Mouse (Mus musculus) brain, embryonic 18.5 days (tissue): ENCODE measurements around the gene Rab40c.

Experiments
- DNase-seq: peaks from one replicate; pipeline ENCODE4 v3.0.0-alpha.2; 2012; ENCODE audit warnings: low read depth, low spot score

Rab40c gene

DNA sequence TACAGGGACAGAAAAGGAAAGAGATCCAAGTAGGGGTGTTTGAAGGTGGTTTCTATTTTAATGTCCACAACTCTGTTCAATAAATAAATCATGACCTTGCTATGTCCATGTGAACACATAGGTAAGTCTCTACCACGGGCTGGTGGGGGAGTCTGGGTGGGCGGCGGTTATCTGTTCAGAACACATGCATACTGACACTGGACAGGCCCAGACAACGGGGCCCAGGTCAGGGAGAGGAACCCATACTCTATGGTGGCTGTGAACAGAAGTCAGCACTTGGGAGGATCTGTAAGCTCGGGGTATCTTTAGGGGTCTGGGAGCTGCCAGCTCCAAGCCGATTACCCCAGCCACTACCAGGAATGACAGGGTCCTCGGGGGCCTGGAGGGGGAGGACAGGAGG, 26.8 kb upstream of the Rab40c start:
- no peak for DNase-seq

DNA sequence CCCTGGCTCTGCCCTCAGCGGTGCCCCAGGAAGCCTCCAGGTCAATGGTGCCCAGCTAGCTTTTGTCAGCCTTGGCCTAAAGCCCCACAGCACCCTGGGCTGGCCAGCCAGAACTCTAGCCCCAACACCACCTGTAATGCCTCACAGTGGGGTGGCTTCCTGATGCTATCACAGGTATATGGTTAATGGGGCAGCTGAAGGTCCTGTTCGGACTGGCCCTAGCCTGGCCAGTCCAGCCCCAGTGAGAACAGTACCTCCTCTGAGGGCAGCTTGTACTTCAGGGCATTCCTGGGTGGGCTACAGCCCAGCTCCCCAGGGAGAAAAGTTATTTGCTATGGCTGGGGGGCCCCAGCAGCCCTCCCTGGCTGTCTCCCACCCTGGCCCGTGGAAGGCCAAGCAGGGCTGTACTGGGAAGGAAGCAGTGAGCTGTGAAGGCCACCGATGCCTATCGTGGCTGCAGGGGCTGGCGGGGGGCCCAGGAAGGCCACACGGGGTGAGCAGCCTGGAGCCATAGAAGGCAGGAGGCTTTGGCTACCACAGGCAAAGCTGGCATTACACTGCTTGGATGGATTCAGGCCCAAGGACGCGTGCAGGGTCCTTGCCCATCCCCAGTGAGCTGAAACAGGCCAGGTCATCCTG, 26.1 kb upstream of the Rab40c start:
- no peak for DNase-seq

DNA sequence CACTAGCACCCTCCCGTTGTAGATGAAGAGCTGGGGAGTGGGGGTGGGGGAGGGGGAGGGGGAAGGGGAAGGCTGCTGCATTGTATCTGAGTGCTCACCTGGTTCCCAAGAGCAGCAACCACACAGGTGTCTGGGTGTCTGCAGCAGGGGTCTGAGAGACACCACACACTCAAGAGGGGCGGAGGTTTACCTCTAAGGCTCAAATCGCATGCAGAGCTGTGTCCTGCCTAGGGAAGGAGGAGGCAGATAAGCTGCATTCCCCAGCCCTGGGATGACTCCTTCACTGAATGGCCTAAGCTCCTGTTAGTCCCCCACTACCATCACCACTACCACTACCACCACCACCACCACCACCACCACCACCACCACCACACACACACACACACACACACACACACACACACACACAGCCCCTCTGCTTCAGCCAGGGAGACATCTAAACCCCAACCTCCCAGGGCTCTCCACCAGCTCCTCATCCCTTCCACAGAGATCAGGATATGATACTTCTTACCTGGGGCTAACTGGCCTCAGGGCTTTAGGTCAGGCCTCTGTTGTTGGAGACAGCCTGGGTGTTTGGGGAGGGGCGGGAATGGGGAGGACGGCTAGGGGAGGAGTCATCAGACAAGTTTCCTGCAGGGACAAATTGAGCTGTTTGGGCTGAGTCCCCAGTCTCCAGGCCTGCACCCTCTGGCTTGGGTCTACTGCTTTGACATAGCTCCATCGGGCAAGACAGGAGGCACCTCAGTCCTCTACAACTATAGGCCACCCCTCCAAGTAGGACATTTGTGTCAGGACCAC, 25.0 kb upstream of the Rab40c start, which contains the start of the genes Pigq and Nhlrc4:
Pigq (minus strand) TSS at position 571 of the 798 bp plus-strand sequence.
Nhlrc4 (minus strand) TSS at position 596 of the 798 bp plus-strand sequence.
- DNase-seq: no peak

DNA sequence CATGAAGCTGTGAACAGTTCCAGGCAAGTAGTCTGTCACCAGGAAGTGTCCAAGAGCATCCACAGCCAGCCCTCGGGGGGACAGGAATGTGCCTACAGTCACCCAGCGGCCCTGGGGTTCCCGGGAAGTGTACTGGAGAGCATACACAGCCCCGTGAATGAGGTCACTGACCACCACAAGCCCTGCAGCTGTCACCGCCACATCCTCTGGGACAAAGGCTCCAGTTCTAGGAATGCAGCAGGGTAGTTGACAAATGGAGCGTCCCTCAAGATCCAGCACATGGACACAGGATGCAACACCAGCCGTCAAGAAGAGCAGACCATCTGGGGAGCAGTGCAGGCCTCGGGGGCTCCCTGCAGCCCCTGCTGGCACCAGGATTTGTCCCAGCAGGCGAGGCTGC, 24.2 kb upstream of the Rab40c start:
- DNase-seq: no peak

DNA sequence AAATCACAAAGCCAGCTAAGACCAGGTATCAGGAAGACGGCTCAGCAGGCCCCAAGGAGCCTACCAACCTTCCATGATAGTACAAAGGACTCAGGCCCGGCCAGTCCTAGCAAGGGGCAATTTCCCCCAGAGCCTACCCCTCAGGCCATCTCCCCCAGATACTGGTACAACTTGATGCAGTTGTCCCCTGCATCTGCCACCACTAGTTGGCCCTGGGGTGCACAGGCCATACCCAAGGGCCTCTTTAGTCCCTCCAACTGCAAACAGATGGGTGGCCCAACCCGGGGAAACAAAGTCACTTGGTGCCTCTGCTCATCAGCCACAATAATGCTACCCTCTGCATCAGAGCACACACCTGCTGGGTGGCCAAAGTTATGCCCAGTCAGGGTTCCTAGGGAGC, 23.7 kb upstream of the Rab40c start:
- DNase-seq: no peak

DNA sequence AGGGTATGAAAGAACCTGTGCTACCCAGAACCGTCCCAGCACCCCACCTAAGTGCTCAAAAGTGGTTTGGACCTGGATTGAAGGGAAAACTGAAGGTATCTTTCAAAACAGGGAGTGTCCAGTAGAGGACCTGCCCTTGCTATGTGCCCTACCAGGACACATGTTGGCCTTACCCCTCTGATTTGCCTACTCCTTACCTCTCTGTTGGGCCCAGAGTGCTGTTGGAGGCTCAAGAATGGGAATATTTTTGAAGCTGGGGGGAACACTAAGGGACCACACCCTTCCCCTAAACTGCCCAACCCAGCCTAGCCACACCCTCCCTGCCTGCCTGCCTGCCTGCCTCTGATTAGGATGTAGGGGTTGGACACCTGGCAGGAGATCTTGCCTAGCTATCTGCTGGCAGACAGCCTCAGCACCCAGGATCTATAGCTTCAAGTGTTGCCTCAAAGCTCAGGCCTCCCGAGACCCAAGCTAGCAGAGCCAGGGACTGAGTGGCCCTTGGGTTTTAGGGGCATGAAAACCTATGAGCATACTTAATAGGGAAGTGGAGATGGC, 23.1 kb upstream of the Rab40c start:
- no peak for DNase-seq

DNA sequence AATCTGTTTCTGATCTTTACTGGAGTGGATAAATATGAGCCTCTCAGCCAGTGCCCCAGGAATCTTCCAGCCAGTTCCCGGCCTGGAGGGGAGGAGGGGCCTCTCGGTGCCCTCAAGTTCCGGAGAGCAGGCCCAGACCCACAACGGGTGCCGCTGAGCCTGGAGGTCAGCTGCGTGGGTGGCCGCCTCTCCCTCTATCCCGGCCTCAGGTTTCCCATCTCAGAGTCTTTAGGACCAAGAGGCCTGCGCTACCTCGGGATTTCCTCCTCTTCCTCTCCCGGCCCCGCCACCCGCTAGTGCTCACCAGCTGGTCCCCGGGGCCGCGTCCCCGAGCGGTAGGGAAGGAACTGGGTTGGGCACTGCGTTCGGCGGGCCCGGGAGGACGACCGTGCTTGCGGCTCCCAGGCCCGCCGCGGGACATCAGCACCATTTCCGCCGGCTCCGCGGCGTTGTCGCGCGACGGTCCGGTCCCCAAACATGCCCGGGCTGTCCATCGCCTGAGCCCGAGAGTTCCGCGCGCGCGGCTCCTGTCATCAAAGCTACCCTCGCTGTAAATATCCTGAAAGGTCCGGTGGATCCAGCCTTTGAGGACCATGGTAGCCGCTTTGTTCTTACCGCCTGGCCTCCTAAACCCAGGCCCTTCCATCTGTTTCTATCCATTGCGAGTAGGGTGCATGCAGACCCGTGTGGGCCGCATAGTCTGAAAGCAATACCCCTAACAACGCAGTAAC, 22.1 kb upstream of the Rab40c start:
- no peak for DNase-seq

DNA sequence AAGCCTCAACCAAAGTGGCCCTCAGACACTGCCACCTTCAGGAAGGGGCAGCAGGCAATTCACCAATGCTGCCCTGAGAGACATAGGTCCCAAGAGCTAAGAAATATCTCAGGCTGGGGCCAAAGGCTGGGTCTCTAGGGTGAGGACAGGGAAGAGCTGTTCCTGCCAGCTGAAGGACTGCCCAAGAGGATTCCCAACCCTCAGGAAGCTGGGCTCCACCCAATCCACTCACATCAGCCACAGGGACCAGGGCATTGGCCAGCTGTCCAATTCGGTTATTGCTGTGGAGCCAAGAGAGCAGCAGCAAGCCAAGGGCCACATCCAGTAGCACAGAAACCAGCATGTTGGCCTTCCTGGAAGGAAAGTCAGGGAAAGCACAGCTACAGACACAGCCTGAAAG, 15.0 kb upstream of the Rab40c start:
- no peak for DNase-seq

DNA sequence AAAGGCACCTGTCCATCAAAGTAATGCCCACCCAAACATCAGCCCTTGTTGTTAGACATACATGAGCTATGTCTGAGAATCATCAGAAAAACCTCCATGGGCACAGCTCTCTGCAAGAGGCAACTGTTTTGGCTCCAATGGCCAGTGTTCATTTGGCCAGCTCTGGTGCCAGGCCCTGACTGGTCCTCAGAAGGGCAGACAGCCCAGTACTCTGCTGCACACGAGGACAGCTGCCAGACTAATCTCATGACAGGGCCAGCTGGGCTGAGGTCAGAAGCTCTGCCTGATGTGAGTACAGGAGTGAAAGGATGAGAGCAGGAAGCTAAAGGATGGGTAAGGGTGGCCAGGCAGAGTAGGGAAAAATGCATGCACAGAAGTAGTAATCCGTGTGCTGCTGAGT, 5.8 kb upstream of the Rab40c start:
- DNase-seq: no peak

DNA sequence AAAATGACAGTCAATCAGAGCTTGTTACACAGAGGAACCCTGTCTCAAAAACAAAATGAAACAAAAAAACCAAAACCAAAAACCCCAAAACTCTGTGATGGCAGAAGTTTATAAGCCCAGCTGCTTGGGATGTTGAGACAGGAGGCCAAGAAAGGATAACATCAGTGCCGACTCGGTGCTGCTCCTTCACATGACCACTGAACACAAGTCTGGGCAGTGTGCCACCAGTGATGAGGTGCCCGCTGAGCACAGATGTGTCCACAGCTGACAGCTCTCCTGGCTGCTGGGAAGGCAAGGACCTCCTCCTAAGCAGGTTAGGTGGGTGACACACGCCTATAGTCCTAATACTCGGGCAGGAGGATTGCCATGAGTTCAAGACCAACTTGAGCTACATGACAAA, 2.6 kb upstream of the Rab40c start:
- no peak for DNase-seq

DNA sequence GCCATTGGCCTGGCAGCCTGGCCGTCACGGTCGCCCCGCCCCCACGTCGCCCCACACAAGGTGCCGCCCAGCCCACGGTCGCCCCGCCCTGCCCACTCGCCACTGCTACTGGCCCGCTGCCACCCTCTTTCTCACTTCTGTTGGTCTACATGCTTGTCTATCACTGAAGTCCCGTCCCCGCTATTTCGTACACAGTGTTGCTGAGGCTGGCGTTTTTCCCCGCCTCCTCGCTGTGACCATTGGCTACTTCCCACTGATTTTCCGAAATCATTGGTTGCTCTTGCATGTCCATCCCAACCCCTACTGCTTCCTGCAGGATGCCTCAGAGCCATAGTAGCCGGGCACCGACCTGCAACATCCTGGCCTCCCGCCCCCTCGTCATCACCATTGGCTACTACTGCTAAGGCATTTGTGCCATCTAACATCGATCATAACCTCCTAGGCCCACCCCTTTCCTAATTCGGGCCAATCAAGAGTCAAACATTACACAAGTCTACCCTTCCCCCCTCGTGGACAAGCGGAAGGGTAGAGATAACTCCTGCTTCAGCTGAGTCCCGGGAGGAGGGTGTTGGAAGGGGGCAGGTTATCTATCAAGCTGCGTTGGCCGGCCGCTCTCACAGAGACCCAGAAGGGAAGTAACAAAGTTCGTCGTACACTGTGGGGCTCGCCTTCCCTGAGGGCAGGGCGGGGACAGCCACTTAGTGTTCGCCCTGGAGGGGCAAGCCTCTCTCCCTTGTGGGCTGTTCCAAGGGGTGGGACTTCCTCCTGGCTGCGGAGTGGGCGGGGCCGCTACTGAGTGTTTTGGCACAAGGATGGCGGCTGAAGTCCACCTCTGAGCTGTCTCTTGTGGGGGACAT, 487 bp upstream of the Rab40c start:
- DNase-seq: peak; percentile 100

DNA sequence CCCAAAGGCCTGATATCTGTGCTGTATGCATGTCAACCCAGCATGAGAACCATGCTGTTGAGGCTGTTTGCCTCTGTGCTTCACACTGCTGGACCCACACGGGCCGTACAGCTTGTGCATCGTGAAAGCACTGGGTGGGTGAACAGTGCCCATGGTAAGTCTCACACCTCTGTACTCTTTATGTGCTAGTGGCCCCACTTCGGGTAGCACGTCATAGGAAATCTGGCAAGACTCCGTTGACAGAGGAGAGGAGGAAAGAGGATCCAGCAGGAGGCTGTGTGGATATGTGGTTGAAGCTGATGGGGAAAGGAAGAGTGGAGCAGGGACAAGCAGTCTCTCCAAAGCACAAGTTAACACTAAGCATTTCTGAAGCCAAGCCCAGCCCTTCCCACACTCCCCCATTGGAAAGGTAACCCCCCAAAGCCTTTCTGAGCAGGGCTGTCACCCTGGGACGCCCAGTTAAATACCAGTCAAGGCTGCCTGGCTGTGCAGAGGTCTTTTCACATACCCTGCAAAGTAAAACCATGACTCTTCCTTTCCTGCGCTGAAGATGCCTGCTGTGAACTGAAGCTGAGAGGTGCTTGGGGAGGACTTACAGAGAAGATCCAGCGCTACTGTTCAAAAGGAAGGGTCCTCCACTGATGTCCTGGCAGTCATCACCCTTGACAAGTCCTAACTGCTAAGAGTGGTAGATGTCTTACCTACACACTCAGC, 1.3 kb downstream of the Rab40c start:
- DNase-seq: no peak

DNA sequence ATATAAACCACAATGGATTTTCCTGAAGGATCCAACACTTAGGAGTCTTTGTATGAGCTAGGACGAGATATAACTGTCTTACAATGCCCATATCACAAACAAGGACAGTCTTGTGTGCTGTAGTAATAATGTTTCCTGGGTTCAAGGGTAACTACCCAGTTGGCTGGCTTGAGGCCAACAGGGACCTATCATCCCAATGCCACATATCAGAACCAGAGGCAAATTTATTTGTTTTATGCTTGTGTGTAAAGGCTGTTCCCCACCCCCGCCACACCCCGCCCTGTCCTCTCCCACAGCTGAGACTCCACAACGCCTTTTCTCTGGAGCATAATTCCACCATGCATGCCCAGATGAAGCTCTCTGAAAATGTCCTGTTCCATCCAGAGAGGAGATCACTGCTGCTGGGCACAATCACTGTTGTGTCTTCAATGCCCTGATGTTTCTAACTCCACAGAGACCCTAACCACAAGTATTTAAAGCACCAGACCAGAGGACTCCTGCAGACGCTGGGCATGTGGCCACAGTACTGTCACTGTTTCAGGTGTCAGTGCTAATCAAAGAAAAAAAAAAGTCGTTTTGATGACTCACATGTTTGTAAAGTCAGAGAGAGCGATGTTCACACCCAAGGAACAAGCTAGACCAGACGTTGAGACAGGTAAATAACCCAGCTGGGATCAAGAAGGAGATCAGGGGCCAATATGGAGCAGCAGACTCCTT, 2.4 kb downstream of the Rab40c start:
- DNase-seq: no peak

DNA sequence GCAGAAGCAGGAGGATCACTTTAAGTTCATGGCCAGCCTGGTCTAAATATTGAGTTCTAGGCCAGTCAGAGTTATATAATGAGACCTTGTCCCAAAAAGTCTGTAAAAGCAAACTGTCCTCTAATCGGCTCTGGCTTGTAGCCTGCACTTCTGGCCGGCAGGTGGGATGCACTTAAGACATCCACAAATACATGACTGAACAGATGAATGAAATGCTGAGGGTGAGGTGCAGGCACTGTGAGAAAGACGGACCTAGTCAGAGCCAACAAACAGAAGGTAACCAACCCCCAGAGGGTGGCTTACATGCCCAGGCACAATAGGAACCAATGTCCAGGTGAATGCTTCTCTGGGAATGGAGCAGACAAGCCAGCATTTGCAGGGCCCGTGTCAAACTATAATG, 5.2 kb downstream of the Rab40c start:
- no peak for DNase-seq

DNA sequence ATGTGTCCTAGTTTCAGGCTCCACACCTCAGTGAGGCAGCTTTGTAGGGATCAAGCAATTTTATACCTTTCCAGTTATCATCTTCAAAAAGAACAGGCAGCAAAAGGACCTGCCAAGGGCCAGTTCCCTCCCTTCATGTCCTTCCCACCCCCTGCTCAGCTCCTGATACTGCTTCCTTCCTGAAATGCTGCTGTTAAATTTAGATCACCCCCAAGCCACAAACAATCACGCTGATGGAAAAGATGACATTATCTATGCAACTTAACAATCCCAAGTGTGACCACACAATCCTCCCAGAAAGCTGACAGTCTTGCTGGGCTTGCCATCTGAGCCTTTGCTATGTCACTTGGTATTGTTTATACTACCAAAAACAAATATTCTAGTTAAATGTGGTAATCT, 5.7 kb downstream of the Rab40c start:
- no peak for DNase-seq

DNA sequence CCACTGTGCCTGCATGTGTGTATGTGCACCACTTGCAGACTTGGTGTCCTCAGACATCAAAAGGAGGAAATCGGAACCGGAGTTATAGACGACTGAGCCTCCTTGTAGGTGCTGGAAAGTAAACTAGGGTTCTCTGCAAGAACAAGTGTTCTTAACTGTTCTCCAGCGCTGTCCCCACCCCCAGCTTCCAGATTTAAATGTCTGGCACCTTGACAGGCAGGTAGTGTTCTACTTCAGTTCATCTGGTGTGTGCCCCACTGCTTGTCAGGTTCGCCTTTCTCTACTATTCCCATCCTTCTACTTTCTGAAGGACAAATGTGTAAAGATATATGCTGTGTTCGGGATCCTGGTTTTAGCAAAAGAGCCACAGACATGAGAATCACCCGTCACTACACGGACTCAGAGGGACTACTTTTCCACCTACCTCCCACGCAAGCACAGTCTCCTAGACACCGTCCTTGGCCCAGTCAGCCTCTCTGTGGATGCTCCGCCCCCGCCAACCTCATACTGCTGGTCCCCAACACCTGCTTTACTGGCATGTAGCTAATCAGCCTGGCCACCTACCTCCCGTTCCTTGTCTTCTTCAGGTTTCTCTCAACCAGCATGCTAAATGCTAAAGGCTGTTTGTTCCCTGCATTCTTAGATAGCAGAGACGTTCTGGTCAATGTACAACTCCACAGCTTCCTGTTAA, 6.2 kb downstream of the Rab40c start:
- no peak for DNase-seq

DNA sequence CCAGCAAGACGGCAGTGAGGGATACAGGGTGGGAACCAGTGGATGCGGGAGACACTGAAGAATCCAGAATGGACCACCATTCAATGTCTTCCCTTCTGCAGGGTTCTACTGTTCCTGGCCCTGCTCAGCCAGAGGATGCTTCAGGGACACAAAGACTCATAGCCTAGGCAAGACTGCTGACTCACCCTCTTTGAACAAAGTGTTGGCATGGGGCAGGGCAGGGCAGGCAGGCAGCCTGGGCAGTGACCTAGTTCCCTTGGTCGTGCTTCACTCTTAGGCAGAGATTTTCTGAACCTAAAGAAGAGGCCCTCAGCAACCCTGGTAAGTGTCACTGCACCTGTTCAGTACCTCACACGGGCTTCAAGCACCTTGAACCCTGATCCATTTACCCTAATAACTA, 7.7 kb downstream of the Rab40c start:
- DNase-seq: no peak

DNA sequence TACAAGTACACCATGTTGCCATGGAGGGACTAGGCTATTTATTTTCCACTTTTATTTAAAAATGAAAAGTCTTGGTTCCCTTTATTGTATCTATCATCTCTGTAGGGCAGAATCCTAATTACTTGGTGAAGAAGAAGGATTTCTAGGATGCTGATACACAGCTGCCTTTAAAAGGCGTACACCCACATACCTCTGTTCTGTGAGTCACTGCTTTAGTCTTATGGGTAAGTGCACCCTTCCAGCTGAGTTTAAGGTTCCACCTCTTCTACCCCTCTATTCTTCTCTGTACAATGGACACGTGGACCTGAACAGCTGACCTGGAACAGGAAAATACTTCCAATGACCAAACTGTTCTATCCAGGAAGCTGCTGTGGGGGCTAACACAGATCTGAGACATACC, 11.9 kb downstream of the Rab40c start:
- no peak for DNase-seq

DNA sequence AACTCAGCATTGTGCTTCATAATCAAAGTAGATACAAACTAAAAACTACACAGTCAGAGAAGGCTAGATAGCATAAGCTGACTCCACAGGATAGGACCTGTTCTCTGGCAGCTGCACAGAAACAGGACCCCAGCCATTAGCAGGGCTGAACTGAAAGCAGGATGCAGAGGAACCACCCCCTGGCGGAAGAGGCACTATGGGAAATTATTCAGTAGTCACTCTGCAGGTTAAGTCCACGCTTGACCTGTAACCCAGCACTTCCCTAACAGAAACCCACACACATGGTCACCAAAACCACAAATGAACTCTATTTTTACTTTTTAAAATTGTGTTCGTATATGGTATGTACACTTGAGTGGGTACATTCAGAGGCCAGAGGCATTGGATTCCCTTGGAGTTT, 16.5 kb downstream of the Rab40c start:
- DNase-seq: no peak
